Mouse (Mus musculus) spleen, postnatal 4 days (tissue): ENCODE results near the gene Npff.

Experiments used
- DNase-seq, 2 experiments: peaks; one replicate each; pipeline ENCODE4 v3.0.0; 2022; ENCODE audit warnings: low spot score in 2 of 2

Gene Npff

GRCm38 (mm10) chr15:102503924-102504782 lies 20.6 kb downstream of the Npff start:
- peak in 1 of 2 experiments; percentile 44 for DNase-seq

DNA sequence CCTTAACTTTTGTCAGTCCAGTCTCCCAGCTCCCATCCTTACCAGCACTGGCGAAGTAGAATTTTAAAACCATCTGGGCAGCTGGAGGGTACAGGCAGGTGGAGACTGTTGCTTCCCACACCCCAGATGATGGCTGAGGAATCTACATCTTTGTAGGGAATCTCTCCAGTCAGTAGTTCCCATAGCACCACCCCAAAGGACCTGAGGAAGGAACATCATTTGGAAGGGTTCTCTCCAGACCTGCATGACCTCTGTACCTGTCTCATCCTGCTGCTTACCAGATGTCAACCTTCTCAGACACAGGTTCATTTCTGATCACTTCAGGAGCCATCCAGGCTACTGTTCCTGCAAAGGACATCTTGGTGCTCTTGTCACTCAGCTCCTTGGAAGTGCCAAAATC lies 21.3 kb downstream of the Npff start, which contains the start of gene Gm10337:
Gene Gm10337 (plus strand): TSS at position 276 of the 400 bp plus-strand sequence.
- peak in 1 of 2 experiments; percentile 51 for DNase-seq

DNA sequence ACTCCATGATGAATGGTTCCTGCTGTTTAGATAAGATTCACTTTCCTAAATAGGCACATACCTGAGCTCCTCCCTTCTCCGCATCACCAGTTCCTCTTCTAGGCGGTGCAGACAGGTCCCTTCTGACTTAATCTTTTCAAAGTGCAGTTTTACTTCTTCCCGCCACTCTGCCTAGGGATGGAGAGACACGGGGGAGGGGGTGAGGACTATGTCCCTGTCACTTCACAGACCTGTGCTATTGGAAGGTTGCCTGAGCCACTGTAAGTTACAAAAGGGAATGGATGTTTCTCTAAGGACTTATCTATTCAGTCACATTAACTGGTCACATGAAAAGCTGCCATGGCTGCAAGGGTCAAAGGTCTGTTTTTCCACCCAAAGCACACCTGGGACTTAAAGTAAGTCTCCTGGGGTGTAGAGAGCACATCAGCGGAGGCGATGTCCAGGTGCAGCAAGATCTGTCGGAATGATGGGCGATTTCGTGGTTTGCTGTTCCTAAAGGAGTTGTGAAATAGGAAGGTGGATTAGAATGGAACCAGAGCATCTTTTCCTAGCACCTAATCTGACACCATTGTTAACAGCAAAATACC lies 22.4 kb downstream of the Npff start:
- no peak for DNase-seq

DNA sequence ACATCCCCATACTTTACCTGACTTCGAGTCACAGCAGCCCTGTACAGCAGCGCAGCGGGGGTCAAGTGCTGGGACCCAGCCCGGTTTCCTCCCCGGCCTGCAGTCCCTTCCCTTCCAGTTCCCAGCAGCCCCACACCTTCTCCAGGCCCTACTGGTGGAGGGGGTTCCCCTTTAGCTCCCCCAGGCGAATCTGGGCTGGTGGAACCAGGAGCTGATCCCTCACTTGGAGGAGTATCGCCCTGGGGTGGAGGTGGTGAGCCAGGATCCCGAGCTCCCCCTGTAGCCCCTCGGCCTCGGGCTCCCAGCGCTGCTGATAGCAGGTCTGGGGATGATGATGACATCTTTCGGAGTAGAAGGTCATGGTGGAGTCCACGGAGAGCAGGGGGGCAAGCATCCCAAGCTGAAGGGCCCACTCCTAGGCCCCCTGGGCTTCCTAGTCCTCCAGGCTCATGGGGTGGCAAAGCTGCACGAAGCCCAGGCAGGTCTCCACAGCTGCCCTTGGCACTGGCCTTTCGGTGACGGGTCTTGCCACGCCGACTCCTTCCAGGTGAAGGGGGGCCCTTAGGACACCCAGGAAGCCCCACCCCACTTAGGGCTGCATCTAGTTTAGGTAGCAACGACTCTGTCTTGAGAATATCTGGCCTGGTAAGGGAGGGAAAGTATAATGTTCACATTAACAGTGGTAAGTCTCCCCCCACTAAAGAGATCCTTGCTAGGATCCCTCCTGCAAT lies 23.5 kb downstream of the Npff start:
- peak in 1 of 2 experiments; percentile 61 for DNase-seq

DNA sequence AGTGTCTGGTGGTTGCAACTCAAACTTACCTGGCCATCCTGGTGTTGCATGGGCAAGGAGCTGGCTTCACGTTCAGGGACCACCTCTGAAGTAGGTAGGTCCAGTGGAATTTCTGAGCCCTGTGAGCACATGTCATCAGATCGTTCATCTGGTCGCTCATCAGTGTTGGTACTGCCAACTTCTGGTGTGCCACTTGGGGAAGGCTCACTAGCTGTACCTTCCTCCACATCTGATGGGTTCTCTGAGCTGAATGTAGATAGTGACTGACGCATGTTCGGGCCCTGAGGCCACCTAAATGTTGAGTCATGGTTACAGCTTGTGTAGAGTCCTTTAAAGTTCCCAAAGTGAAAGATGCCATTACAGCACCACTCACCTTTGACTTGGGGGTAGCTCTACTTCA lies 24.3 kb downstream of the Npff start:
- no peak for DNase-seq

GRCm38 (mm10) chr15:102499851-102500250 lies 24.9 kb downstream of the Npff start:
- no peak for DNase-seq

GRCm38 (mm10) chr15:102499370-102499769 lies 25.4 kb downstream of the Npff start:
- DNase-seq = no peak

- DNase-seq = no peak
These were observed 26.4 kb downstream of the Npff start for GRCm38 (mm10) chr15:102498322-102498721.

GRCm38 (mm10) chr15:102487664-102488063 lies 37.1 kb downstream of the Npff start:
- no peak for DNase-seq

- no peak for DNase-seq
These were observed 38.9 kb downstream of the Npff start for GRCm38 (mm10) chr15:102485853-102486252.

- no peak for DNase-seq
These were observed 41.6 kb downstream of the Npff start for GRCm38 (mm10) chr15:102483136-102483535.

DNA sequence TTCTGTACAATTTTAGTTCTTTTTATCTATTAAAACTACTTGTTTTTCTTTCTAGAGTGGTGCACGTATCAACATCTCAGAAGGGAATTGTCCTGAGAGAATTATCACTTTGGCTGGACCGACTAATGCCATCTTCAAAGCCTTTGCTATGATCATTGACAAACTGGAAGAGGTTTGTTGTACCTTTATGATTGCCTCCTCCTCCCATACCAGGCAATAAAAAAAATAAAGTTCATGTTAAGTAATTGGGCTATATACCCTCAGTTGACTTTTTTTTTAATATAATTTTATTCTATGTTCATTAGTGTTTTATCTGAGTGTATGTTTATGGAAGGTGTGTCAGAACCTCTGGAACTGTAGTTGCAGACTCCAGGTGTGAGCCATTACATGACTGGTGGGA lies 50.2 kb downstream of the Npff start:
- DNase-seq = no peak
